Mouse (Mus musculus): ENCODE results near the gene Treml2.
"Not testable (repeated sequence)": the region's sequence is repeated elsewhere in the genome, so short reads cannot be mapped to it uniquely, and the experiment has no call there.

Treml2 gene

DNA sequence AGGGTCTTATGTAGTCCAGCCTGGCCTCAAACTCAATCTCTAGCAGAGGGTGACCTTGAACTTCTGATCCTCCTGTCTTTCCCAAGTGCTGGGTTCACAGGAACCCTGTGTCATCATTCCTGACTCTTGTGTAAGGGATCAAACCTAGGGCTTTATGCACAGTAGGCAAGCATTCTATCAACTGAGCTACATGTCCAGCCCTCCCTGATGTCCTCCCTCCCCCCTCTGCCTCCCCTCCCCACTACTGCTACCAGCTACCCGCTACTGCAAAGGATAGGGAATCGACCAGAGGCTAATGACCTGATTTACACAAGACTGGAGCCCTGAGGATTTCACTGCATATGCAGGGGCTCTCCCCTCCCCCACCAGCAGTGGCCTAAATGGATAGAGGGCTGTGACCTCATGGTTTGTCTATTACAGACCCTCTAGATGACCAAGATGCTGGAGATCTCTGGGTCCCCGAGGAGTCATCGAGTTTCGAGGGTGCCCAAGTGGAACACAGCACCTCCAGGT is 51.4 kb downstream of the Treml2 start:
- no peak for DNase-seq

DNA sequence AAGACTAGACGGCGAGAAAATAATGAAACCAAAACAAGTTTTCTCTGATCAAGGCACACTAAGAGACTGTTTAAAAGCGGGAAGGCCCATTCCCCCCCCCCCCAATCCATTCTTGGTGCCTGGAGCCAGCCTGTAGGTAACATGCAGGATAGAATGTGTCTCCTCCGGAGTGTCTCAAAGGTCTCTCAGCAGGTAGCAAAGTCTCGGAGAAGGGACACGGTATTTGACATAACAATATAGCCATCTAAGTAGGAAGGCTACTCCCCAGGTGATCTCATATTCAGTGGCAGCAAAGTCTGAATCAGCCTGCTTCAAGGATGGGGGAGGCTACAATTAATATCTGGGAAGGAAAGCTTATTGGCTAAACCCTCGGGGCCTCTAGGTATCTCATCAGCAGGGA is 53.7 kb downstream of the Treml2 start:
- not testable (repeated sequence) for DNase-seq

DNA sequence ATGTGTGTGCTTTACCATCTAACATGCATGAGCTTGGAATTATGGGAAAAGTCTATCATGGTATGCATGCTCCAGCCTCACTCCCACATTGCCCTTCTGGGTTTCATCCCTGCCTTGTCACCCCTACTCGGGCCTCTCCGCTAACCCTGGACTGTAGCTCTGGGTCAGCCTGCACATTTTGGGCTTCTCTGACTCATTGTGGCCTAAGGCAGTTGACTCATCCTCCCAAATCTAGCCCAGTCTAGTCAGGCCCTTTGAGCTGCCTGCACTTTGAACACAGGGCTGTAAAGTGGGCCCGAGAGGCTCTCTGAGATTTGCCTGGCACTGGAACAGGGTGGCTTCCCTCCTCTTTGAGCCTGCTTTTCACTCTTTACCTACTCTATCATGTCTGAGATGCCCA is 56.5 kb downstream of the Treml2 start:
- DNase-seq, result no peak

DNA sequence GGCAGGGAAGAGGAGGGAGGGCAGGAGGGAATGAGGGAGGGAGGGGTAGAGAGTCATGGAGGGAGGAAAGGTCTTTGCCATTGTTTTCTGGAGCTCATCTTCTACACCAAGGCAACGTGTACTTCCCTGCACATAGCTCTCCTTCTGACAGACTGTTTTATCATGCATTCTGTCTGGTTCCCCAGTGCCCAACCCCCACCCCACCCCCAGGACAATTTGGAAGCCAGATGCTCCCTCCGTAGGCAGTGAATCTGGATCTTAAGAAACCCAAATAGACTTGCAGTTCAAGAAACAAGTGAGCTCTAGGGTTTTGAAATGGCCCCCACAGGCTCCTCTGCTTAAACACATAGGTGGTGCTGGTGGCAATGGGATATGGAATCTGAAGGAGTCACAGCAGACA is 58.6 kb downstream of the Treml2 start:
- no peak for DNase-seq

DNA sequence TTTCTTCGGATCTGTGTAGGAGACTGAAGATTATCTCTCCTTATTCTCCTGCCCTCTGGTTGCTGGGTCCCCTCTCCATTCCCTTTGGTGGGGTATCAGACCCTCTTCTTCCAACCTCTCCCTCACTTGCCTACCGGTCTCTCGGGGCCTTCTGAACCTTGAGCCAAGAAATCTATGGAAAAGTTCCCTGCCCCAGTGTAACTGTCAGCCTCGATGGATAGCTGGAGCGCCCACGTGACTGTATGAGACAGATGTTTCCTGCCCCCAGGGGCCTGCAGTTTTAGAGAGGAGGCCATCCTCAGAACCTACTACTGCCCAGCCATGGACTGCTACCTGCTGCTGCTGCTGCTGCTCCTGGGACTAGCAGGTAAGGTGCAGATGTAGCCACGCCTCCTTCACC is 60.3 kb downstream of the Treml2 start, which contains the start of gene Treml1:
Treml1 (plus strand) TSS at position 301 of the 400 bp plus-strand sequence.
- DNase-seq, result no peak

DNA sequence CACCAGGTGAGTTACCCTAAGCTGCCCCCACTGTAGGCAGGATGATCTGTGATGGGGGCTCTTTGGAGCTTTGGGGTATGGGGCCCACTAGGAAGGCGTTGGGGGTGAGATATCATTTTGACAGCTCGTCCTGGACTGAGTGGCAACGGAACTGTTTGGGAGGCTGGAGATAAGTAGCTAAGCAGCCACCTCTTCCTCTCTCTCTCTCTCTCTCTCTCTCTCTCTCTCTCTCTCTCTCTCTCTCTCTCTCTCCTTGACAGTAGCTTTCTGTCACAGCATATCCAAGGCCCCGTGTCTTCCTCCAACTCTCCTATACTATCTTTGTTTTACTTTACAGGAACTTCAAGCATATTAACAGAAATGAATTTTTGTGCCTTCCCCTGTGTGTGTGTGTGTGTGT is 61.2 kb downstream of the Treml2 start:
- no peak for DNase-seq
